Mouse (Mus musculus): ENCODE measurements around the gene Rgs12. TPM values are rescaled to one million over a fixed set of nuclear protein-coding genes. Genes with fewer than 3 reads are reported as not detected.

The Rgs12 gene
- total RNA-seq, 2 experiments from 2014 or later = 57.1 to 64.9 TPM

GRCm38 (mm10) chr5:35070953-35071352 is 121.7 kb downstream of the Rgs12 start:
- no peak for DNase-seq (ENCODE audit: low spot score in 2 of 2)

GRCm38 (mm10) chr5:35071855-35072254 is 122.6 kb downstream of the Rgs12 start:
- no peak for DNase-seq (ENCODE audit: low spot score in 2 of 2)

- no peak for DNase-seq (ENCODE audit: low spot score in 2 of 2)
Measured at GRCm38 (mm10) chr5:35073235-35073634, 124.0 kb downstream of the Rgs12 start.

- peak; percentile 22 to 55 for DNase-seq (ENCODE audit: low spot score in 2 of 2)
Measured at GRCm38 (mm10) chr5:35073992-35074391, 124.7 kb downstream of the Rgs12 start.

- DNase-seq (ENCODE audit: low spot score in 2 of 2) = no peak
Measured at GRCm38 (mm10) chr5:35076369-35076768, 127.1 kb downstream of the Rgs12 start.

- no peak for DNase-seq (ENCODE audit: low spot score in 2 of 2)
Measured at GRCm38 (mm10) chr5:35079101-35079500, 129.9 kb downstream of the Rgs12 start.

- no peak for DNase-seq (ENCODE audit: low spot score in 2 of 2)
Measured at GRCm38 (mm10) chr5:35084913-35085312, 135.7 kb downstream of the Rgs12 start.

GRCm38 (mm10) chr5:35088785-35089613 is 139.8 kb downstream of the Rgs12 start:
- DNase-seq (ENCODE audit: low spot score in 2 of 2) = peak; percentile 34 to 76

Small RNAs within 50 kb of the gene (microRNA-seq; reads per million reads assigned to microRNA genes)
- 7.1 reads per million, percentile 19 among the genes with 10 or more reads in this experiment for gene Mir3097

Other genes with a start within 250 kb of the Rgs12 start
- 10 to 100 TPM; 29.0 to 31.4 TPM for gene Htt, start 187.7 kb upstream of the Rgs12 start, total RNA-seq (2021)
- gene Msantd1, start 41.4 kb upstream of the Rgs12 start, total RNA-seq (2021) = 1 to 10 TPM; 1.9 to 2.9 TPM
- gene Hgfac, start 92.1 kb downstream of the Rgs12 start, total RNA-seq (2021) = 10 to 100 TPM in 1 of 2 experiments, 1 to 10 TPM in 1; 5.6 to 39.9 TPM
- 10 to 100 TPM; 13.0 to 13.1 TPM for gene Dok7, start 107.3 kb downstream of the Rgs12 start, total RNA-seq (2021)
- 100 to 1,000 TPM; 109 to 129 TPM for gene Lrpap1, start 156.3 kb downstream of the Rgs12 start, total RNA-seq (2021)